Mouse (Mus musculus): ENCODE measurements around the gene Olfr64.

Gene Olfr64

GRCm38 (mm10) chr7:103894385-103894784 lies at the start of gene Olfr64:
Gene Olfr64, minus strand, starts transcription at chr7:103894485.
- no peak for DNase-seq (ENCODE audit: low read depth)

- peak; percentile 2 for DNase-seq (ENCODE audit: low read depth)
Measured at GRCm38 (mm10) chr7:103942730-103943129, 48.4 kb upstream of the Olfr64 start.

DNA sequence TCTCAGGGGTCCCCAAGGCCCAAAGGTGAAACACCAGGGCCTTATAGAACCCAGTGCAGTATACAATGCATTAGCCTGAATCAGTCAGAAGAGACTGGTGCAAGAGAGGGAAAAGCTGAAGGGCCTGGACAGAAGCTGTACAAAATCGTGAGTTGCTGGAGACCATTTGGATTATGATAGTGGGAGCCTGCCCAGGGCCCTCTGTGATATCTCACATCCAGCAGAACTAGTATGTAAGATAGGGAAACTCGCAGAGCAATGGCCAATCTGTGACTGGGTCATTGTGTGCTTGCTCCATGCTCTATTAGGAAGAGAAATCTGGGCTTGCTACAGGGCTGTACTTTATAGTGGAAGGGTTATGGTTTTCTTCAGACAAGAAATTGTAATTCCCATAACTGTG lies 40.0 kb upstream of the Olfr64 start, which contains the start of gene Olfr632:
Gene Olfr632 (plus strand): TSS at position 84 of the 400 bp plus-strand sequence.
- no peak for DNase-seq (ENCODE audit: low read depth)

GRCm38 (mm10) chr7:103928525-103928924 lies 34.2 kb upstream of the Olfr64 start, which contains the start of gene Olfr631:
Gene Olfr631, plus strand, starts transcription at chr7:103928825.
- DNase-seq (ENCODE audit: low read depth), result no peak

DNA sequence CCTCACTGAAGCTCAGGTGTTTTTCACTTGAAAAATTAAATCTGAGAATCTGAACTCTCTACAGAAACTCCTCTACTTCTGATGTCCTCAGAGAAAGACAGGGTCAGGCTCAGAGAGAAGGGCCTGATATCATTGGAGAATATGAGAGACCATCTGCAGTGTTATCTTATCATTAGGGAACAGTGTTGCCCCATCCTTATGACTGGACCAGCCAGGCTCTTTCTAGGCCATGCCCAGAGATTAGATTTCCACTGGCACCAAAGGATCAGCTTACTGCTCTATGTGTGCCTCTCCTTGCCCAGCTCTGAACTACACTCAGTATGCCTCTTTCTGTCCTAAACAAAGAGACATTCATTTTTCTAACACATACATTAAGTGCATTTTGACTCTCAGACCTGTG lies 21.1 kb upstream of the Olfr64 start:
- DNase-seq (ENCODE audit: low read depth), result no peak

DNA sequence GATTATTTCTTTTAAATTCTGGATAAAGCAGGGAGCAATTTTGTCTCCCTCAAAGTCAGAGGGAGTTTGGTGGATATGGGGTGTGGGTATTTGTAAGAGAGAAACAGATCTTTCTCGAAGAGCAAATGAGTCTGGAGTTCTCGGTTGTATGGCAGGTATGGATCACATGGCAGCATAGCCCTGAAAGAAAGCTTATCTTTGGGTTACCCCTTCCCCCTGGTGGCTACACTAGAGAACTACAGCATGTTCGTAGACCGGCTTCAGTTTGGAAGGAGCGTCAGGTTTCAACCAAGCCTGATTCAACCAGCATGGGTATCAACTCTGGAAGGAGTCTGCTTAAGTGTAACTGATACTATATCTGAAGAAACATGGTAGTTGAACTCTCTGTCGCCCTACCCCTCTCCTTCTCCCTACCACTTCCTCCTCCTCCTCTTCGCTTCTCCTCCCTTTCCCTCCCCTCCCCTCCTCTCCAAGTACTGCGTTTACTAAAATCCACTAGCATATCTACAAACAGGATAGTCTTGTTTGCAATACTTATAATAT lies 18.8 kb upstream of the Olfr64 start:
- no peak for DNase-seq (ENCODE audit: low read depth)

DNA sequence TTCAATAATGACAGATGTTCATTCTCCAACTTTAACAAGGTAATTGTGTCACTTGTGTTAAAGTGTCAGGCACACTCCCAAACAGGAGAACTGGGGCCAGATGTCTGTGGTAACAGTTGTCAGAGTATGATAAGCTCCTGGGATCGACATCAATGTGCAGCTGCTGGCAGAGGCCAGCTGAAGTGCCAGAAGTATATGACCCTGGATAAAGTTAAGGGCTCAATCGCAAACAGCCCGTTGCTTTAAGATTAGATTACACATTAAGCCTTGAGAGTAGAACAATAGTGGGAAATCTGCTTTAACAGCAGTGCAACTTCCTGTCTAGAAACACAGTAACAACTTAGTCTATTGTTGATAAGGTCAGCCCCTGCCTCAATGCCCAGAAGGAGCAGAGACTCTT lies 15.8 kb upstream of the Olfr64 start:
- DNase-seq (ENCODE audit: low read depth), result no peak

DNA sequence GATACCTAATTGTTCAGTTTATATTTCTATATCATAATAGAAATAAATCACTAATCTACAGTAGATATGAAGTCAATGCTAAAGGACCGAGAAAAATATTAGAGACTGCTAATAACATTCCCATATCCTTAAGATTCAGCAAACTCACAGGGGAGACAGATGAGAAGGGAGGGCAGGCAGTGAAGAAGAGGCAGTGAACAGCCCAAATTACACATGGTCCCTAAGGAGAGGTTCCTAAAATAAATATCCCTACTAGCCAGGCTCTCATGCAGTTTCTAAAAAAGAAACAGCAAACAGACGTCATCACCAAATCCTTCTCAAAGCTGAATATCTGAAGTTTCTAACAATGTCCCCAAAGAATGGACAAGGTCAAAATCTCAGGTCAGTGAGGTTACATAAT lies 8.9 kb upstream of the Olfr64 start, which contains the start of gene Olfr65:
Gene Olfr65 (plus strand): TSS at position 301 of the 400 bp plus-strand sequence.
- no peak for DNase-seq (ENCODE audit: low read depth)

DNA sequence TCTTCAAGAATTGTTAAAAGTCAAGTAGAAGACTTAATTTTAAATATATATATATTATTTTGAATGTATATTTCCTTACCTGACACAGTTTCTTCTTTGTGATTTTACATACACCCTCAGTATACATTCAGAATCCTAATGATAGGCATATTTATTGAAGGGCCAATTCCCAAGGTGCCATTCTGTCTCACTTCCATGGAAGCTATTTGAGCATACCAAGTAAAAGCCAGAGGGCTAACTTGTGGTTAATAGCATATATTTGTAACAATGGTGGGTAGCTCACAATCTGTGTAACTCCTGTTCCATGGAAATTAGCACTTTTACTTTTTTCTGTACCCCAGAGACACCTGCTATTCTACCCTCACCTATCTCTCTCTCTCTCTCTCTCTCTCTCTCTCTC lies 8.1 kb downstream of the Olfr64 start, which contains the start of gene Olfr66:
Gene Olfr66 (minus strand): TSS at position 101 of the 400 bp plus-strand sequence.
- DNase-seq (ENCODE audit: low read depth), result no peak

DNA sequence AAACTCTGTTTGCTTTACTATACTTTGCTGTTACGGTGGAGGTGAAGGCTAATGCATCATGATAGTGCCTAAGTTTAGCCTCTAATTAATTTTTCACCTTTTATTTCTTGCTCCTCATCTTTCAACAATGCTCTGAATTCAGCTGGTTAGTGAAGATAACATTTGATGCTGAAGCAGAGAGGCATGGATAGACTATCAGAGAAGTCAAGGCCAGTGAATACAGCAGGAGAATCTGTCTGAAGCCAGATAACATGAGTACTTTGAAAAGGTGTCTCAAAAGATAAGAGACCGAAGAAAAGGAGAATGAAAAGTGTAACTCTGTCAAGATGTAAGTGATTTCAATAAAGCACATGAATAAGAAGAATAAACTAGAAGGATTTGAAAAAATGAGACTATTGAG lies 17.2 kb downstream of the Olfr64 start:
- no peak for DNase-seq (ENCODE audit: low read depth)

- no peak for DNase-seq (ENCODE audit: low read depth)
Measured at GRCm38 (mm10) chr7:103874451-103874850, 19.8 kb downstream of the Olfr64 start.

- peak; percentile 8 for DNase-seq (ENCODE audit: low read depth)
Measured at GRCm38 (mm10) chr7:103873064-103873463, 21.2 kb downstream of the Olfr64 start.

GRCm38 (mm10) chr7:103870667-103871066 lies 23.6 kb downstream of the Olfr64 start:
- DNase-seq (ENCODE audit: low read depth), result no peak

GRCm38 (mm10) chr7:103865716-103866115 lies 28.6 kb downstream of the Olfr64 start:
- no peak for DNase-seq (ENCODE audit: low read depth)

GRCm38 (mm10) chr7:103861531-103861930 lies 32.8 kb downstream of the Olfr64 start:
- no peak for DNase-seq (ENCODE audit: low read depth)

DNA sequence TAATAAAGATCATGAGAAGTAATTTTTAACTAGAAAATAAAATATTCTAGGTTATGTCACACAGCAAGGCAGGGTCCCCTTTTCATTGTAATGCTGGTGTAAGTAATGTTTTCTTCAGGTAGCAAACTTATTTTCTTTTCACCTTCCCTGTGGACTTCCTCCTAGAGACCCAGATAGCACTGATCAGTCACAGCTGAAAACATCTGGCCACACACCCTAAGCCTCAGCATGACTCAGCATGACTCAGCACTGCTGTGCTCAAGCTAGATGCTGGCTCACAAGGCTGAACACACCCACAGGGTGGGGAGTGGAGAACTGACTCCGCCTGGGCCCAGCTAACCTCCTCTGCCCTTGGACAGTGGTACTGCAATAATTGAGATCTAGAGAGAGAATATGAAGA lies 33.4 kb downstream of the Olfr64 start:
- DNase-seq (ENCODE audit: low read depth), result peak; percentile 49

DNA sequence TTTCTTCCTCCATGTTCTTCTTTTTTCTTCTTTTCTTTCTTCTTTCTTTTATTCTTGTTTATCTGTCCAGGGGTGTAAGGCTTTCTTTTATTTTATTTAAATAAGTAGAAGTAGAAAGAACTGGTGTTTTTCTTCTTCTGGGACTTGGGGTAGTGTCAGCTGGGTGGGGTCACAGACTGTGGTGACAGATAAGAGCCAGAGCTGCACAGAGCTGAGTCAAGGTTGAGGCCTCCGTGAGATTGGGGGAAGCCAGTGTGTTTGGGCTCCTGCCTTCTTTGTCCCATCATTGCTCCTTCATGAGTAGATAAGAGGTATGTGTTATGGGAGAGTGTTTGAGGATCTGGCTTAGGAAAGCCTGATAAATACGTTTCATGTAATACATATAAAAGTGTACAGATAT lies 35.2 kb downstream of the Olfr64 start:
- DNase-seq (ENCODE audit: low read depth), result no peak

GRCm38 (mm10) chr7:103854669-103855068 lies 39.6 kb downstream of the Olfr64 start:
- no peak for DNase-seq (ENCODE audit: low read depth)

DNA sequence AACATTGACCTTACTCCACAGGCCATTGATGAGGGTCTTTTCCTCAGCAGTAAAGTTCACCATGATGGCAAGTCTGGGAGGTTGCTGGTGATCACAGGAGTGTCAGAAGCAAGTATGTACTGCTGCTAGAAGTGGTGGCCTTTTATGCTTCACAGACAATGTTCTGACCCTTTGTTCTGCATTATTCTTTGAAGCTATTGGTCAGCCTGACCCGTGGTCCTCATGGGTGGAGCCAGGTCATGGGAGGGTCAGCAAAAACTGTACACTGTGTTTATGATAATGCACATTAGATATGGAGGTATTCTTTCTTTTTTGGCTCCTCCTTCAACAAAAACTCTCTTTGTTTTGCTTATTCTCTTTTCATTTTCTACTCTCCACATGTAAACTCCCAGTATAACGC lies 41.2 kb downstream of the Olfr64 start, which contains the start of gene Hbb-y:
Gene Hbb-y (minus strand): TSS at position 127 of the 400 bp plus-strand sequence.
- DNase-seq (ENCODE audit: low read depth), result no peak

DNA sequence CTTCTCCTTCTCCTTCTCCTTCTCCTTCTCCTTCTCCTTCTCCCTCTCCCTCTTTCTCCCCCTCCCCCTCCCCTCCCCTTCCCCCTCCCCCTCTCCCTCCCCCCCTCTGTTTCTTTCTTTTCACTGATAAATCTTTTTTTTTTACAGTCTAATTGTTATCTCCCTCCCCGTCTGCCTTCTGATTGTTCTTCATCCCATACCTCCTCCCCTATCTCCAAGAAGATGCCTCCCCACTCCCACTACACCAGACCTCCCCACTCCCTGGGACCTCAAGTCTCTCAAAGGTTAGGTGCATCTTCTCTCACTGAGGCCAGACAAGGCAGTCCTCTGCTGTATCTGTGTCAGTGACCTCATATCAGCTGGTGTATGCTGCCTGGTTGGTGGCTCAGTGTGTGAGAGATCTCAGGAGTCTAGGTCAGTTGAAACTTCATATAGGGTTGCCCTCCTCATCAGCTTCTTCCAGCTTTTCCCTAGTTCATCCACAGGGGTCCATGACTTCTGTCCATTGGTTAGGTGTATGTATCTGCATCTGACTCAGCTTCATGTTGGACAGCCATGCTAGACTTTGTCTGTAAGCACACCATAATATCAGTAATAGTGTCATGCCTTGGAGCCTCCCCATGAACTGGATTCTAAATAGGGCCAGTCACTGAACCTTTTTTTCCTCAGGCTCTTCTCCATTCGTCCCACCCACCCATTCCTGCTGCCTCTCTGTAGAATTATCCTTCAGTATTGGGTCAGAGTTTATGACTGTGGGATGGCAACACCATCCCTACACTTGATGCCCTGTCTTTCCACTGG lies 49.6 kb downstream of the Olfr64 start:
- DNase-seq (ENCODE audit: low read depth), result no peak

DNA sequence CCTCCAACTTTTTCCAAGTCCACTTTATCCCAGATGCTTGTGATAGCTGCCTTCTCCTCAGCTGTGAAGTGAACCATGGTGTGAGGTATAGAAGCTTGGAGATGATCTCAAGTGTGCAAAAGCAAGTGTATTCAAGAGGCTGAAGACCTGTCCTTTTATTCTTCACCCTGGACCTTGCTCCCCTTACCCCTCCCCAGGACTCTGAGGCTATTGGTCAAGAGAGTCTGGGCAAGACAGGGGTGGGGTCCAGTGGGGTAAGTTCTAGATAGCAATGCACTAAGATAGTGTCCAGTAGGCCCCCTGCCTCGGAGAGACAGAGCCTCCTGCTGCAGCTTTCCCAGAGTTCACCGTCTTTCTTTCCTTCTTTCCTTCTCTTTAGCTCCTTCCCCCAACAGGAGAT lies 51.3 kb downstream of the Olfr64 start, which contains the start of gene Hbb-bh1:
Gene Hbb-bh1 (minus strand): TSS at position 131 of the 400 bp plus-strand sequence.
- DNase-seq (ENCODE audit: low read depth), result no peak

- no peak for DNase-seq (ENCODE audit: low read depth)
Measured at GRCm38 (mm10) chr7:103840268-103840667, 54.0 kb downstream of the Olfr64 start, which contains the start of gene Hbb-bh2. Gene Hbb-bh2, minus strand, starts transcription at chr7:103840520.

All from fibroblast of lung, adult 2 months (primary cell).